Mouse (Mus musculus) forebrain, embryonic 16.5 days (tissue): ENCODE measurements around the gene Ppp3ca. TPM values are rescaled to one million over a fixed set of nuclear protein-coding genes. Genes with fewer than 3 reads are reported as not detected.
A peak's percentile ranks its signal among the peaks of the same experiment; 100 is the strongest.

Experiments
- ATAC-seq: fragments of 200-750 bp; cut with Nextera tagmentation; 2 replicates; pipeline ENCODE4 v1.8.0; 2017; ENCODE audit warnings: mild to moderate bottlenecking, moderate library complexity
- H3K27ac ChIP-seq: fragments of 300-500 bp; sonication (generic); 2 replicates; pipeline ENCODE4 v1.5.1; 2014; ENCODE audit warnings: low read length, control low read depth
- H3K27me3 ChIP-seq: fragments of 300-500 bp; sonication (generic); replicated peaks from 2 replicates; pipeline ENCODE4 v1.6.1; 2014; ENCODE audit warnings: low read length; ENCODE audit not compliant: control insufficient read depth, insufficient read depth
- H3K36me3 ChIP-seq: fragments of 300-500 bp; sonication (generic); 2 replicates; pipeline ENCODE4 v1.6.1; 2014; ENCODE audit not compliant: control insufficient read depth, insufficient read depth
- H3K4me1 ChIP-seq: fragments of 300-500 bp; sonication (generic); replicated peaks from 2 replicates; pipeline ENCODE4 v1.6.1; 2014; ENCODE audit warnings: low read length; ENCODE audit not compliant: control insufficient read depth, insufficient read depth
- H3K4me2 ChIP-seq: fragments of 300-500 bp; sonication (generic); 2 replicates; pipeline ENCODE4 v1.6.1; 2014; ENCODE audit warnings: mild to moderate bottlenecking, low read length, control low read depth
- H3K4me3 ChIP-seq: fragments of 300-500 bp; sonication (generic); replicated peaks from 2 replicates; pipeline ENCODE4 v1.5.1; 2014; ENCODE audit warnings: mild to moderate bottlenecking, low read length, control low read depth
- H3K9ac ChIP-seq: fragments of 300-500 bp; sonication (generic); replicated peaks from 2 replicates; pipeline ENCODE4 v1.6.1; 2014; ENCODE audit warnings: low read depth, low read length, control low read depth
- H3K9me3 ChIP-seq: fragments of 300-500 bp; sonication (generic); 2 replicates; pipeline ENCODE4 v1.6.1; 2016; ENCODE audit warnings: low read length; ENCODE audit not compliant: control insufficient read depth
- WGBS: fragments of 180-500 bp; shearing (Covaris S2); extraction: QIAGEN DNeasy Blood & Tissue Kit; methylation state at CpG from one replicate; pipeline ENCODE4 v1.1.7; 2014; 5-methylcytosine and 5-hydroxymethylcytosine counted together
- polyA plus RNA-seq: library from polyadenylated mRNA; unstranded; fragments of >200 nt; fragmentation: Nextera tagmentation; extraction: Ambion mirVana; gene quantifications from 2 replicates; pipeline ENCODE4 v1.2.1, GENCODE M21; 2015

Gene Ppp3ca
- polyA plus RNA-seq, 1 experiment from 2014 or later, result 144 TPM

GRCm38 (mm10) chr3:136670360-136671131 is 622 bp downstream of the Ppp3ca start:
- Histone ChIP-seq H3K4me2 (peak overlapping the region; percentile 74), H3K9ac (peak overlapping the region; percentile 88), H3K27ac (peak overlapping the region; percentile 95), H3K4me1 (peaks cover 21% of the 10 kb centered on the region), H3K36me3 (no peaks in the 10 kb centered on the region), H3K4me3 (peak overlapping the region; percentile 96), H3K27me3 (no peaks in the 10 kb centered on the region), H3K9me3 (no peaks in the 10 kb centered on the region)
- peak; percentile 64 for ATAC-seq
- WGBS, result under 1% methylated on average over 79 of the region's 92 CpGs

GRCm38 (mm10) chr3:136671161-136671939 is 1.4 kb downstream of the Ppp3ca start:
- Histone ChIP-seq H3K9me3 (no peaks in the 10 kb centered on the region), H3K4me3 (peak overlapping the region; percentile 96), H3K9ac (peak overlapping the region; percentile 88), H3K4me2 (peak overlapping the region; percentile 74), H3K27ac (peak overlapping the region; percentile 95), H3K36me3 (no peaks in the 10 kb centered on the region), H3K27me3 (no peaks in the 10 kb centered on the region), H3K4me1 (peaks cover 21% of the 10 kb centered on the region)
- under 1% methylated on average over 41 of the region's 52 CpGs for WGBS
- ATAC-seq, result peak; percentile 26

- H3K4me2 ChIP-seq, result peak overlapping the region; percentile 74
- H3K27ac ChIP-seq, result peak overlapping the region; percentile 95
- H3K4me1 ChIP-seq, result peaks cover 21% of the 10 kb centered on the region
- H3K36me3 ChIP-seq, result no peaks in the 10 kb centered on the region
- H3K9ac ChIP-seq, result peak overlapping the region; percentile 88
- ATAC-seq, result no peak
- peak overlapping the region; percentile 96 for H3K4me3 ChIP-seq
- WGBS, result 9% methylated on average over 5 of the region's 5 CpGs
- H3K9me3 ChIP-seq, result no peaks in the 10 kb centered on the region
- H3K27me3 ChIP-seq, result no peaks in the 10 kb centered on the region
Measured at GRCm38 (mm10) chr3:136671940-136672278, 2.0 kb downstream of the Ppp3ca start.

GRCm38 (mm10) chr3:136672870-136673269 is 2.9 kb downstream of the Ppp3ca start:
- Histone ChIP-seq H3K4me3 (0 out of 2 replicates have a peak overlapping the region, but pooled peaks have one; percentile 7), H3K27me3 (no peaks in the 10 kb centered on the region), H3K4me1 (peaks cover 21% of the 10 kb centered on the region), H3K9ac (no peak overlapping the region), H3K9me3 (no peaks in the 10 kb centered on the region), H3K27ac (no peak overlapping the region), H3K36me3 (no peaks in the 10 kb centered on the region), H3K4me2 (peak overlapping the region; percentile 74)
- no peak for ATAC-seq
- WGBS, result 85% methylated on average over 3 of the region's 3 CpGs

- ATAC-seq, result no peak
- H3K4me2 ChIP-seq, result peak overlapping the region; percentile 21; the same call in 1 of the 2 replicates
- no peak overlapping the region for H3K4me3 ChIP-seq
- H3K9ac ChIP-seq, result no peak overlapping the region
- 85% methylated on average over 2 of the region's 2 CpGs for WGBS
- H3K27me3 ChIP-seq, result no peaks in the 10 kb centered on the region
- no peaks in the 10 kb centered on the region for H3K36me3 ChIP-seq
- H3K9me3 ChIP-seq, result no peaks in the 10 kb centered on the region
- H3K27ac ChIP-seq, result no peak overlapping the region
- H3K4me1 ChIP-seq, result peaks cover 19% of the 10 kb centered on the region
Measured at GRCm38 (mm10) chr3:136673363-136673762, 3.4 kb downstream of the Ppp3ca start.

GRCm38 (mm10) chr3:136674486-136674885 is 4.6 kb downstream of the Ppp3ca start:
- Histone ChIP-seq H3K27me3 (no peaks in the 10 kb centered on the region), H3K27ac (no peak overlapping the region), H3K4me3 (no peak overlapping the region), H3K9me3 (no peaks in the 10 kb centered on the region), H3K4me2 (no peak overlapping the region), H3K9ac (no peak overlapping the region), H3K36me3 (no peaks in the 10 kb centered on the region), H3K4me1 (peaks cover 17% of the 10 kb centered on the region)
- no peak for ATAC-seq
- 42% methylated on average over 5 of the region's 5 CpGs for WGBS

- H3K4me1 ChIP-seq, result peaks cover 21% of the 10 kb centered on the region
- WGBS, result 94% methylated on average over 2 of the region's 2 CpGs
- H3K27ac ChIP-seq, result no peak overlapping the region
- no peak overlapping the region for H3K4me3 ChIP-seq
- no peaks in the 10 kb centered on the region for H3K36me3 ChIP-seq
- H3K27me3 ChIP-seq, result no peaks in the 10 kb centered on the region
- no peak overlapping the region for H3K9ac ChIP-seq
- no peak for ATAC-seq
- H3K9me3 ChIP-seq, result no peaks in the 10 kb centered on the region
- no peak overlapping the region for H3K4me2 ChIP-seq
Measured at GRCm38 (mm10) chr3:136676991-136677390, 7.1 kb downstream of the Ppp3ca start.

GRCm38 (mm10) chr3:136678386-136678785 is 8.5 kb downstream of the Ppp3ca start:
- Histone ChIP-seq H3K4me1 (peaks cover 16% of the 10 kb centered on the region), H3K27ac (no peak overlapping the region), H3K27me3 (no peaks in the 10 kb centered on the region), H3K36me3 (no peaks in the 10 kb centered on the region), H3K4me3 (no peak overlapping the region), H3K9me3 (no peaks in the 10 kb centered on the region), H3K4me2 (no peak overlapping the region), H3K9ac (no peak overlapping the region)
- no peak for ATAC-seq
- 40% methylated on average over 8 of the region's 8 CpGs for WGBS

- Histone ChIP-seq H3K36me3 (no peaks in the 10 kb centered on the region), H3K9me3 (no peaks in the 10 kb centered on the region), H3K4me1 (peaks cover 18% of the 10 kb centered on the region), H3K4me3 (no peak overlapping the region), H3K27me3 (no peaks in the 10 kb centered on the region), H3K4me2 (no peak overlapping the region), H3K27ac (no peak overlapping the region), H3K9ac (no peak overlapping the region)
- 57% methylated on average over 6 of the region's 6 CpGs for whole genome bisulfite sequencing
- no peak for ATAC-seq
Measured at GRCm38 (mm10) chr3:136679903-136680491, 10.1 kb downstream of the Ppp3ca start.
